Mouse (Mus musculus) ES-Bruce4 (cell line): ENCODE measurements around the gene Ldb3.

Experiments used
- CTCF ChIP-seq: IDR thresholded peaks from one replicate; pipeline ENCODE4 v1.8.1; 2011; ENCODE audit warnings: low read depth, low read length
- EP300 ChIP-seq: IDR thresholded peaks from 2 replicates; pipeline ENCODE4 v1.6.1; 2011; ENCODE audit warnings: low read depth, low read length; ENCODE audit not compliant: insufficient read depth

GRCm38 (mm10) chr14:34615625-34616024, 27.1 kb upstream of the Ldb3 start:
- TF ChIP-seq EP300 (no peak), CTCF (no peak)
